Mouse (Mus musculus): ENCODE data around the gene Ntrk2.

DNA sequence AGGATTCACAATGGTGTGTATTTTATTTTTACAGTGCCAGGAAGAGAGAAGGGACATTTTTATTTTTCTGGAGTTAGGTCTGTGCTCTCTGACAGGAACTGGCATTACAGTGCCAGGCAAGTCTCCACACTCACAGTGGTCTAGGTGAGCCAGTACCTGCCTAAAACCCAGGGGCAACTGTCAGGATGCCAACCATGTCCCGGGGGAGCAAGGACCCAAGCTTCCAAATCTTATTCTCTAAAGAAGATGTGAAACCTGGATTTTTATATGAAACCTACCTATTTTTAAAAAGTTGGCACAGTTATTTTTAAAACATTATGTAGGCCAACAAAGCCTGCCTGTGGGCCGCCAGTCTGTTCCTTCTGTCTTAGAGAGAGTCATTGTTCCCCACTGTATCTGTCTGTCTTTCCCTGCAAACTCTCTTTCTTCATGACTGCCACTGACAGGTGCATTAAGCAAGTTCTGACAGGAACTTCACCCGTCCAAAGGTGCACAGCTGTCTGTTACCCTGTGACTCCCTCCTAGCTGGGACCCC lies 128.3 kb downstream of the Ntrk2 start:
- TF ChIP-seq CTCF (conservative IDR thresholded peaks at IDR 0.05; ENCODE audit: insufficient read depth, insufficient read length, low read depth, low read length) (no peak), POLR2A (IDR thresholded peaks at IDR 0.05; ENCODE audit: low read depth, low read length) (no peak)
